Mouse (Mus musculus): ENCODE data around the gene Vps45. TPM values are rescaled to one million over a fixed set of nuclear protein-coding genes. Genes with fewer than 3 reads are reported as not detected.
"Not testable (repeated sequence)": the region's sequence is repeated elsewhere in the genome, so short reads cannot be mapped to it uniquely, and the experiment has no call there.

Vps45 gene
- total RNA-seq, 2 experiments from 2014 or later, result 43.7 to 45.6 TPM

GRCm38 (mm10) chr3:95977587-95977986 is 80.7 kb downstream of the Vps45 start:
- DNase-seq (ENCODE audit: low spot score in 2 of 2), result not testable (repeated sequence)

- DNase-seq (ENCODE audit: low spot score in 2 of 2), result no peak
These were observed 81.2 kb downstream of the Vps45 start for GRCm38 (mm10) chr3:95977079-95977478.

- no peak for DNase-seq (ENCODE audit: low spot score in 2 of 2)
These were observed 85.2 kb downstream of the Vps45 start for GRCm38 (mm10) chr3:95972873-95973634.

GRCm38 (mm10) chr3:95972251-95972872 is 85.9 kb downstream of the Vps45 start:
- no peak for DNase-seq (ENCODE audit: low spot score in 2 of 2)

- not testable (repeated sequence) for DNase-seq (ENCODE audit: low spot score in 2 of 2)
These were observed 87.6 kb downstream of the Vps45 start for GRCm38 (mm10) chr3:95970661-95971060.

- DNase-seq (ENCODE audit: low spot score in 2 of 2), result no peak
These were observed 89.0 kb downstream of the Vps45 start for GRCm38 (mm10) chr3:95969277-95969676.

- DNase-seq (ENCODE audit: low spot score in 2 of 2), result peak in 1 of 2 experiments; percentile 45
These were observed 92.5 kb downstream of the Vps45 start for GRCm38 (mm10) chr3:95965518-95966451.

GRCm38 (mm10) chr3:95963681-95964080 is 94.6 kb downstream of the Vps45 start:
- DNase-seq (ENCODE audit: low spot score in 2 of 2), result peak in 1 of 2 experiments; percentile 30

GRCm38 (mm10) chr3:95963230-95963629 is 95.0 kb downstream of the Vps45 start:
- DNase-seq (ENCODE audit: low spot score in 2 of 2), result no peak

GRCm38 (mm10) chr3:95962182-95962581 is 96.1 kb downstream of the Vps45 start:
- not testable (repeated sequence) for DNase-seq (ENCODE audit: low spot score in 2 of 2)

- no peak for DNase-seq (ENCODE audit: low spot score in 2 of 2)
These were observed 98.5 kb downstream of the Vps45 start for GRCm38 (mm10) chr3:95959807-95960206.

- no peak for DNase-seq (ENCODE audit: low spot score in 2 of 2)
These were observed 99.2 kb downstream of the Vps45 start for GRCm38 (mm10) chr3:95959082-95959481.

GRCm38 (mm10) chr3:95957359-95958148 is 100.7 kb downstream of the Vps45 start:
- peak; percentile 29 to 81 for DNase-seq (ENCODE audit: low spot score in 2 of 2)

GRCm38 (mm10) chr3:95955318-95955717 is 102.9 kb downstream of the Vps45 start:
- no peak for DNase-seq (ENCODE audit: low spot score in 2 of 2)

GRCm38 (mm10) chr3:95954648-95955173 is 103.6 kb downstream of the Vps45 start:
- not testable (repeated sequence) for DNase-seq (ENCODE audit: low spot score in 2 of 2)

GRCm38 (mm10) chr3:95953522-95953921 is 104.7 kb downstream of the Vps45 start:
- no peak for DNase-seq (ENCODE audit: low spot score in 2 of 2)

GRCm38 (mm10) chr3:95953023-95953422 is 105.2 kb downstream of the Vps45 start:
- DNase-seq (ENCODE audit: low spot score in 2 of 2), result no peak

GRCm38 (mm10) chr3:95951566-95951965 is 106.7 kb downstream of the Vps45 start:
- not testable (repeated sequence) for DNase-seq (ENCODE audit: low spot score in 2 of 2)

- peak; percentile 84 to 96 for DNase-seq (ENCODE audit: low spot score in 2 of 2)
These were observed 107.3 kb downstream of the Vps45 start for GRCm38 (mm10) chr3:95950763-95951551.
